ENCODE assay signal across 24 mouse cellular contexts in the genomic region with DNA sequence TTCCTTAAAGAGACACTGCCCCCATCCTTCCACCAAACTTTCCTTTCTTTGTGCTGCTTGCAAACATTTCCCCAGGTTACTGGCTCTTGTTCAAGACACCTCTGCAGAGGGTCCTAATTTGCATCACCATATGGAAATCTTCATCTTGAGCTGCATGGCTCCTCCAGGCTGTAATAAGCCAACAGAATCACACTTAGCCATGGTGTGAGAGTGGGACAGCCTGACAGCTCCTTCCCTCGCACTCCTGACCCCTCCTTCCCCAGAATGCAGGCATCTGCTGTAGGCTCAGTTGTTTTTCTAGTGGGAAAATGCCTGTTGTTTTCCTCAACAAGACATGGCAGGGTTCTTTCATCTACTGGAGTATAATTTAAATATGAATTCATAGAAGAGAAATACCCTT. TPM values are rescaled to one million over a fixed set of nuclear protein-coding genes. Genes with fewer than 3 reads are reported as not detected.
A peak's percentile ranks its signal among the peaks of the same experiment; 100 is the strongest.
DNase-seq lines count a peak whose midpoint lies in the region; ATAC-seq and TF ChIP-seq lines count a peak whose summit lies in the region.
"Had no signal": no experiment of that assay in that cellular context is flagged by ENCODE, and none has a peak within 500 bp of the region (broad histone marks: within the 10 kb centered on the region; RNA-seq: fewer than 3 reads in every experiment).

No protein-coding gene starts in this region.

- H3K27ac ChIP-seq in forebrain, embryonic 15.5 days (replicated peaks) = 0 out of 2 replicates have a peak overlapping the region, but pooled peaks have one; percentile 23
- H3K27ac ChIP-seq in forebrain, postnatal 0 days (ENCODE audit: low read depth, low read length) = no peak overlapping the region
- H3K27ac ChIP-seq: heart, embryonic 15.5 days; limb, embryonic 13.5 days; liver, embryonic 13.5 days had no signal

- no peaks in the 10 kb centered on the region for H3K9me3 ChIP-seq in forebrain, embryonic 15.5 days
- no peaks in the 10 kb centered on the region for H3K9me3 ChIP-seq in forebrain, postnatal 0 days (ENCODE audit: low read length)
- H3K9me3 ChIP-seq: heart, embryonic 15.5 days; limb, embryonic 13.5 days had no signal

- no peaks in the 10 kb centered on the region for H3K36me3 ChIP-seq in forebrain, embryonic 15.5 days
- H3K36me3 ChIP-seq in forebrain, postnatal 0 days (ENCODE audit: insufficient read depth) = no peaks in the 10 kb centered on the region
- H3K36me3 ChIP-seq: heart, embryonic 15.5 days; limb, embryonic 13.5 days; liver, embryonic 13.5 days had no signal

- H3K4me3 ChIP-seq in forebrain, embryonic 15.5 days = no peak overlapping the region
- no peak overlapping the region for H3K4me3 ChIP-seq in forebrain, postnatal 0 days (ENCODE audit: low read depth, low read length)
- H3K4me3 ChIP-seq: heart, embryonic 15.5 days; limb, embryonic 13.5 days; liver, embryonic 13.5 days had no signal

- DNase-seq in forebrain, postnatal 0 days = no peak
- DNase-seq in left cerebral cortex, adult 11 months (ENCODE audit: low spot score) = peak; percentile 9
- no peak for DNase-seq in left cerebral cortex, postnatal 14 days (ENCODE audit: low spot score in 2 of 2)
- peak; percentile 73 for DNase-seq in brain, adult 2 months (ENCODE audit: low read depth, low spot score)
- DNase-seq in left cerebral cortex, postnatal 36 days (ENCODE audit: low spot score in 2 of 2) = peak; percentile 15 to 39
- no peak for DNase-seq in B cell, adult 2 months
- DNase-seq: adrenal gland, postnatal 36 days; cerebellum, adult 2 months; gastrocnemius, postnatal 25 days; kidney, adult 2 months; kidney, postnatal 10 days; liver, embryonic 13.5 days; lung, embryonic 14.5 days; lung, postnatal 36 days; thymus, postnatal 25 days had no signal

- 33% methylated on average over 1 of the region's 1 CpGs for WGBS in forebrain, embryonic 15.5 days
- WGBS in forebrain, postnatal 0 days = 35% methylated on average over 1 of the region's 1 CpGs

- no peak for TF ChIP-seq CTCF in forebrain, postnatal 0 days (IDR thresholded peaks at IDR 0.05; ENCODE audit: low read depth)

- intact Hi-C loops in left cerebral cortex, postnatal 14 days (cut with DNase I) = no loop called here
- intact Hi-C loops in left cerebral cortex, postnatal 36 days (cut with DNase I) = no loop called here

- peak; percentile 87 for ATAC-seq in forebrain, embryonic 15.5 days (replicated peaks)
- no peak for ATAC-seq in forebrain, postnatal 0 days

- H3K27me3 ChIP-seq in forebrain, embryonic 15.5 days = no peaks in the 10 kb centered on the region
- H3K27me3 ChIP-seq in forebrain, postnatal 0 days (ENCODE audit: insufficient read depth, low read length) = no peaks in the 10 kb centered on the region
- H3K27me3 ChIP-seq: CH12.LX; heart, embryonic 15.5 days; limb, embryonic 13.5 days; liver, embryonic 13.5 days had no signal

- no peak overlapping the region for H3K4me2 ChIP-seq in forebrain, embryonic 15.5 days (replicated peaks)
- no peak overlapping the region for H3K4me2 ChIP-seq in forebrain, postnatal 0 days (ENCODE audit: low read depth)
- H3K4me2 ChIP-seq: heart, embryonic 15.5 days; limb, embryonic 13.5 days; liver, embryonic 13.5 days; lung, embryonic 14.5 days had no signal

- peaks cover 5% of the 10 kb centered on the region; the same call in 1 of the 2 replicates for H3K4me1 ChIP-seq in forebrain, embryonic 15.5 days
- H3K4me1 ChIP-seq in forebrain, postnatal 0 days (ENCODE audit: insufficient read depth) = peaks cover 3% of the 10 kb centered on the region; the same call in 1 of the 2 replicates
- H3K4me1 ChIP-seq: heart, embryonic 15.5 days; limb, embryonic 13.5 days; liver, embryonic 13.5 days had no signal

- no peak overlapping the region for H3K9ac ChIP-seq in forebrain, embryonic 15.5 days (replicated peaks)
- H3K9ac ChIP-seq in forebrain, postnatal 0 days = no peak overlapping the region
- H3K9ac ChIP-seq: heart, embryonic 15.5 days; limb, embryonic 13.5 days; liver, embryonic 13.5 days; lung, embryonic 14.5 days had no signal

RNA-seq across cellular contexts. Expression of gene Sorcs3, which starts 38.7 kb away (rescaled TPM):
- polyA plus RNA-seq in forebrain, embryonic 15.5 days (2015; fragmentation: Nextera tagmentation; extraction: Ambion mirVana) = 6.7 and 7.2 TPM in 2 replicates
- 12.6 and 20.8 TPM in 2 replicates for total RNA-seq in forebrain, postnatal 0 days (2014; rRNA removed)
- polyA plus RNA-seq in forebrain, postnatal 0 days (2015; fragmentation: Nextera tagmentation; extraction: Ambion mirVana) = 6.3 and 10.9 TPM in 2 replicates
- total RNA-seq in left cerebral cortex, postnatal 14 days (2021) = 10 to 100 TPM; 28.7 to 29.0 TPM
- 10 to 100 TPM; 40.4 to 41.5 TPM for total RNA-seq in left cerebral cortex, postnatal 36 days (2021)
- total RNA-seq: adrenal gland, postnatal 36 days; CH12.LX; gastrocnemius, postnatal 25 days; heart, adult 8-10 months; hematopoietic stem cell, adult 5-6 weeks; megakaryocyte-erythroid progenitor cell, adult 5-6 weeks; MEL; monocyte, adult 5-6 weeks had no signal

Comparison
In these comparisons a context has a peak if more than half of its experiments do, and no peak if none do; other contexts are left out.
1. DNase-seq: peak in left cerebral cortex, adult 11 months (single experiment), brain, adult 2 months (single experiment) and left cerebral cortex, postnatal 36 days (2 of 2); none in forebrain, postnatal 0 days (single experiment), left cerebral cortex, postnatal 14 days (0 of 2) and B cell, adult 2 months (0 of 2).